Mouse (Mus musculus): ENCODE data around the gene Gm11733.
A peak's percentile ranks its signal among the peaks of the same experiment; 100 is the strongest.

Gene Gm11733

DNA sequence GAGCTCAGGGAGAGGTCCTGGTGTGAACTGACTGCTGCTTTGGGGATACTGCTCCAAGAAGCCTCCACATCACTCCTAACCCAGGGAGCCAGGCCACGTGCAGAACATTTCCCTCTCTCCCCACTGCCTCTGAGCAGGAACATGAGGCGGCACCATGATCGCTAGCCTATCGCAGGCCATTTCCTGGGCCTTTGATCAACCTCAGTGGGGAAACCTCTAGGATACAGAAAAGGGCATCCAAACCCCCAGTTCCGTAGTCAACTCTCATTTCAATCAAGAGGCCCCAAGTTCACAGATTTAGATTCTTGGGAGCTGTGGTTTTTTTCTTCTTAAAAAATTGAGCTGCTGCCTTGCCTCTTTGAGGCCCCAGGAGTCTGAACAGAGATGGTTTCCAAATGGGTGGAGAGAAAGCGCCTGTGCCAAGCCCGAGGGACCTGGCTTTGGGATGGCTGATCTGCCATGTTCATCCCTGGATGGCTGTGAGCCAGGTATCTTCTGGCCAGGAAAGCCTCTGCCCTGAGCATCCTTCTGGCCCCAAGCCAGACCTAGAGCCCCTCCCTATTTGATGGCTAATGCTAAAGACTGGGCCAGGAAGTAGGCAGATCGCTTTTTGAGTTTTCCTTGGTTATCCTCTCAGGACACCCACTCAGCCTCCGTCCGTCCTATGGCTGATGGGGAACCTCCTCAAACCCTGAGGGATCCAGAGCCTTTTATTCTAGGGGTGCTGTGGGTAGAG lies 5.7 kb upstream of the Gm11733 start:
- DNase-seq (ENCODE audit: low read depth, low spot score) = no peak

DNA sequence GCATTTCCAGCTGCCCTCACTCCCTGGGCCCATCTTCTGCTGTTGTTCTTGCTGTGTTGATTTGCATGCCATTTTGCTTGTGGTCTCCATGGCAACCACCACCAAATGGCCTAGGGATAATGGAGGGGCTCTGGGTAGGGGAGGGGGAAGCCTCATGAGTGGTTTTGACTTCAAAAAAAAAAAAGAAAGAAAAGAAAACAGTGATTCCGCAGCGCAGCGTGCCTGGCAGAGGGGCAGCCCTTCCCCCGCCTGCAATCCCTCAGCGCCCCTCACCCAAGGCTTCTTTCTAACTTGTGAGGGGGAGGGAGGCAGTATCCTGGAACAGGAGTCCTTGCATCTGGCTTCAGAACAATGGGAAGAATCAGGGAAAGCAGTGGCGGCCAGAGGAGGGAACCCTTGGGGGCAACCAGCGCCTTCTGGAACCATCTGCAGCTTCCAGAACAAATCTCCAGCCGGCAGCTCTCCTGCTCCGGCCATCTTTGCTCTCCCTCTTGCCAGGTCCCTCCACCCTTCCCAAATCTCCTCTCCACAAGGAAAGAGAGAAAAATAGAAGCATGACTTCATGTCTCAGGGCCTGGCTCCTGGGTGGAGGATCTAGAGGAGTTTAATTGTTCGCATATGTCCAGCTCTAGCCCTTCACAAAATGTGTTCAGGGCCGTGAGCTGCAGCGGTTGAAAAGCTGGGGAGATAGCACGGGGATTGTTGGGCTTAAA lies 5.0 kb upstream of the Gm11733 start:
- DNase-seq (ENCODE audit: low read depth, low spot score) = peak; percentile 43

DNA sequence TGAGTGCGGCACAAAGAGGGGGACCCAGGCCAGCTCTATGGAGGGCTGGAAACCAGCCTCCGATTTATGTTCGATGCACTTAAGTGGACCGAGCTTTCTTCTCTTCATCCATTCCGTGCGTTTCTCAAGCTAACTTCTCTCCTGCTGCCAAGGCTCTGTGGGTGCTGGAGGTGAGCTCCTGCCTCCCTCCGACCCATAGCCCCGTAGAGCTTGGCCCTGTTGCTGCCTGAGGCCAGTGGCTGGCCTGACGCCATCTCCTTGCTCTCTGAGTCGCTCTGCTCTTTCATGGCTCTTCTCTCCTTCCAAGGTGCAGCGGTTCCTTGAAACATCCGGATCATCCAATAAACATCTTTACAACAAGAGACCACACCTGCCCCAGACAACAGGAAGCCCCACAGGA lies 4.4 kb upstream of the Gm11733 start:
- no peak for DNase-seq (ENCODE audit: low read depth, low spot score)

DNA sequence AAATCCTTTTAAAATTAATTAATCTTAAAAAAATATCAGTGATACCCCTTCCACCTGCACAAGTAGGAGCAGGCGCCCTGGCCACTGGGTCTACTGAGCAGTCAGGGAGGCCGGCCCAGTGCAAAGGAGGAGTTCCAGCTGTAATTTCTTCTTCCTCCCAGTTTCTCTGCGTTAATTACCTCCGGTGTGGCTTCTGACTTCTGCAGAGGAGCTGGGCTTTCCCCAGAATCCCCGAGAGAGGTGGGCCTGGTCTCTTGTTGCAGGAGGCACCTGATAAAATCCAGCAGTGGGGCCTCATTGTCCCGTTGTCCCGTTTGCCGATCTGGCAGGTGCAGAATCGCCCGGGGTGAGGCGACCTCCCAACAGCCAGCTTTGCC lies 1.9 kb upstream of the Gm11733 start:
- no peak for DNase-seq (ENCODE audit: low read depth, low spot score)

DNA sequence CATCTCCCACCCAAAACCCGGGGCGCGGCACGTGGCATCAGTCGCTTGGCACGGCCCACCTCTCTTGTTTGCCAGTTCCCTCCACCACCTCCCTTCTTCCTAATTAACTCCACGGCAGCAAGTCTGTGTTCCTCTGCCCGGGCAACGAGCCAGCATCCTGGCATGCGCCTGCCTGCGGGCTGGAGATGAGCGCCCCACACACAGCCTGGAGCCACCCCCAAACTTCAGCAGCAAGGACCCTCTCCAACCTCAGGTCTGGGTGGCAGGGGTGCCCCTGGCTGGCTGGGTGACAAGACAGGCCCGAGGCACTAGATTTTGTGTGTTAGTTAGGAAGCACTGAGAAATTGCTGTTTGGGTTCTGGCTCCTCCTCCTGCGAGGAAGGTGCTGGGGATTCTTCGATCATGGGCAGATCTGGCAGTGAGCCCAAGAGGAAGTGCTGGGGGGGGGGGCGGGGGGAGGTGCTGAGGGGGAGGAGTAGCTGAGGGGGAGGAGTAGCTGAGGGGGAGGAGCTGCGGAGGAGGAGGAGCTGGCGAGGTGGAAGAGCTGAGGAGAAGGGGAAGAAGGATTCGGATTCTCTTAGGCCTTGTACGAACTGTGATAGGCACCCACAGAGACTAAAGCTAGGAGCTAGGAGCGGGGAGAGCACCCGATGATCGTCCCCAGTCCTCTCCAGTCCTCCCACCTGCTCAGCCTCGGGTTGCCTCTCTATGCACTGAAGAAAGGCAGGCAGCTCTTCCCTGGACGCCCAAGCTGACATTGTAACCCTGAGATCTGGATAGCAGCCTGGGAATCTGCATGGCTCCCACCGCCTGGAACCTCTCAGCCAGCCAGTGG lies 1.3 kb upstream of the Gm11733 start:
- DNase-seq (ENCODE audit: low read depth, low spot score) = peak; percentile 91

DNA sequence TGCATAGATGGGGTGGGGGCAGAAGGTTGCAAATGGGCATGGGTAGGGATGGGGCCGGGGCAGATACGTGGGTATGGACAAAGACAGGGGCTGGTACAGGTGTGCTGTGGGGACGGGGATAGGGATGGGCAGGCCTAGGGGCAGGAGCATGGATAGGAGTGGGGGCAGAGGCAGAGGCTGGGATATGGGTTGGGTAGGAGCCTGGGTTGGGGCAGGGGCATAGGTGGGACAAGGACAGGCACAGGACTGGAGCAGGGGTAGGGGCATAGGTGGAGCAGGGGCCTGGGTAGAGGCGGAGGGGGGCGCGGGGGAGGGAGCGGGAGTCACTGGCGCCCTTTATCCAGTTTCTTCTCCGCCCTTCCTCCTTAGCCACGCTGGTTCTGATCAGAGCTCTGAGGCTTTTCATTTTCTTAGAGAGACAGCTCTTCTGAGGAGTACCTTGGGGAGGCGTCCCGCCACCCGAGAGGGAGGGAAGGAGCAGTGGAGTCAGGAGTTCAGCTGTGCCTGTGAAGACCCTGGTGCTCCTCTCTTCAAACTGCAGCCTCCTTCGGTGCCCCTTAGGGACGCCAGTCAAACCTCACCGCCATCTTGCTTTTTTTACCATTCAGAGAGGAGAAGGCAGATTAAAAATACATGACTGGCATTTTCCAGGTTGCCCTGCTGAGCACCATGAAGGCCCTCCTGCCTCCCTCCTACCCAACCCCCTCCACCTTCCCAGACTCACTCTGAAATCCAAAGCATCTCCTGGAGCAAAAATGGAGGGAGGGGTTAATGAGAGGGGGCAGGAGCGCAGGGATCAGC lies 7.4 kb downstream of the Gm11733 start:
- no peak for DNase-seq (ENCODE audit: low read depth, low spot score)

DNA sequence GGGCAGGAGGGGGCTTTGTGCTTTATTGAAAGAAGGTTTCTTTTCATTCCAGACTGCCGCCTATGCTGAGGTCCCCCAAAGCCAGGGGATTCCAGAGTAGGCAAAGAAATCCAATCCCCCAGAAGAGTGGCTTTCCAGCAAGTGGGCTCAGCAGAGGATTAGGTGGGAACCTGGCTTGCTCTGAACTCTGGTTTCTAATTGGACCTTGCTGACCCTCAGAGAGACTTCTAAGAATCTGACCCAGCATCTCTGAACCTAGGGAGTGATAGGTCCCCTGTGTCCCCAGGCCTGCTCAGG lies 8.0 kb downstream of the Gm11733 start:
- DNase-seq (ENCODE audit: low read depth, low spot score) = no peak

DNA sequence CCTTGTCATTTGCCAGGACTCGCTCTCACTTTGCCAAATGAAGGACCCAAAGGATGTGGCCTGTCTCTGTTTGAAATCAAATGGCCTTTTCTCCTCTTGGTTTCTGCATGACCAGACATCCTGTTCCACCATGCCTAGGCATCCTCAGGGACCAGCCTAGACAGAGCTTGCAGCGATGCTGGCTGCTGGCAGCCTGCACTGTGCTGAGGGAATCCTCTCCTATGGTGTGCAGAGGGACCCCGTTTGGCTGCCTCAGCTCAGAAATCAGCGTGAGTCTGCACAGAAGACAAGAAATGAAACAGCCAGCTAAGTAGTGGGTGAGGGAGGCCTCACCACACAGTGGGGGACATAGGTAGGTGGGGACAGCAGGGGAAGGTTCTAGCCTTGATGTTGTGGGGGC lies 12.6 kb downstream of the Gm11733 start:
- DNase-seq (ENCODE audit: low read depth, low spot score) = no peak

DNA sequence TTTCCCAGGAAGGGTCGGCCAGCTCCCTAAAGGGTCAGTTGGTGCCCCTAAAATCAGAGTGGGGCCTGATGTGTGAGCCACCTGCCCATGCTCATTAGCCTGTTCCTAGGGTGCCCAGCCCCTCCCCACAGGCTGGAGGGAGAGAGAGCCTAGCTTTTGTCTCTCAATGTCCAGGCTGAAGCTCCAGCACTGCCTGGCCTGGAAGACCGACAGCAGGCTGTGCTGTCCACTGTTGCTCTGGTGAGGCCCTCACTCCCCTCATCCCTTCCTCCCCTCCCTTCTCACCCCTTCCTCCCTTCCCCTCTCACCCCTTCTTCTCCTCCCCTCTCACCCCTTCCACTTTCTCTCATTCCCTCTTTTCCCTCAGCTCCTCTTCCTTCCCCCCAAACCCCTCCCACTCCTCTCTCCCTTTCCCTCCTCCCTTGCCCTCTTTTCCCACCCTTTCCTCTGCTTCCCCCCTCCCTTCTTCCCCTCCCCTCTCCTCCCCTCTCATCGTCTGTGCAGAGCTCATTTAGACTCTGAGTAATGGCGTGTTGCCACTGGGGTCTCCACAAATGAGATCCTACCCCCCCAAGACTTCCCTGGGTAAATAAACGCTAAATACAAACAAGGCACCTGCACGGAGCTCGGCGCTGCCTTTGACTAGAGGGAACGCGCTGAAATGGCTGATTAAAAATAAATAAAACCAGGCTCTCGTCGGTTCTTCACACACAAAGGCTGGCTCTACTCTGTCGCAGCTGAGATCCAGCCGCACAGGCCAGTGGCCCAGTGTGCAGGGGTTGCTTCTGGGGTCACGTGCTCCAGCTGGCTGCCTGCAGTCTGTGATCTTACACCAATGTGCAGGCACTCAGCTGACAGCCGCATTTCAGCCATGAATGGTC lies 13.3 kb downstream of the Gm11733 start:
- DNase-seq (ENCODE audit: low read depth, low spot score) = no peak

DNA sequence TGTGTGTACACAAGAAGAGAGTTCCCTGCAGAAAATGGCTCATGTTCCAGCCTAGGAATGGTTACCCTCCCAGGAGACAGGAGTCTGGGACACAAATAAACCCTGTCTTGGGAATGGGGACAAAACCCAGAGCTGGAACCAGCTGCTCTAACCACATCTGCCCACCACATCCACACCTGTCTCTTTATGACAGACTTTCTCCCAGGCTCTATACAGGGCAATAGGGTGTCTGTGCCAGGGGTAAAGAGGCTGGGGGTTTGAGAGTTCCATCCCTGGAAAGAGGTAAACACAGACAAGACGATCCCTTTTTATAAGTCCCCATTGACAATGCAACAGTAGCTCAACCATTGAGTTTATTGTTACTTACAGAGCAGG lies 14.0 kb downstream of the Gm11733 start:
- no peak for DNase-seq (ENCODE audit: low read depth, low spot score)

DNA sequence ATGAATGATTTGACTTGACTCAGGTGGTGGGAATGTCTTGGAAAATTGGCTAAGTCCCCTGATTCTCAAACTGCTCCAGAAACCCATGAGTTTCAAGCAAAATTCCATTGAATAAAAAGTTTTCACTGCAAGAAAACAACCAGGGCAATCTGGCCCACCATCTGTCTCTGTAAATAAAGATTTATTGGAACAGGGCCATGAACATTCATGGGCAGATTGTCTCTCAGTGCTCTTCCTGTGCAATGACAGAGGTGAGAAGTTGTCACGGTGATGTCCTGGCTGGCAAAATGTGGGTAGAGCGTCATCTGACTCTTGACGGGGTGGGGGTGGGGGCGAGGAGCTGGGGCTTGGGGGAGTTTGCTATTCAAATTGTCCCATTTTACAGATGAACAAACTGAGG lies 24.8 kb downstream of the Gm11733 start:
- DNase-seq (ENCODE audit: low read depth, low spot score) = no peak

DNA sequence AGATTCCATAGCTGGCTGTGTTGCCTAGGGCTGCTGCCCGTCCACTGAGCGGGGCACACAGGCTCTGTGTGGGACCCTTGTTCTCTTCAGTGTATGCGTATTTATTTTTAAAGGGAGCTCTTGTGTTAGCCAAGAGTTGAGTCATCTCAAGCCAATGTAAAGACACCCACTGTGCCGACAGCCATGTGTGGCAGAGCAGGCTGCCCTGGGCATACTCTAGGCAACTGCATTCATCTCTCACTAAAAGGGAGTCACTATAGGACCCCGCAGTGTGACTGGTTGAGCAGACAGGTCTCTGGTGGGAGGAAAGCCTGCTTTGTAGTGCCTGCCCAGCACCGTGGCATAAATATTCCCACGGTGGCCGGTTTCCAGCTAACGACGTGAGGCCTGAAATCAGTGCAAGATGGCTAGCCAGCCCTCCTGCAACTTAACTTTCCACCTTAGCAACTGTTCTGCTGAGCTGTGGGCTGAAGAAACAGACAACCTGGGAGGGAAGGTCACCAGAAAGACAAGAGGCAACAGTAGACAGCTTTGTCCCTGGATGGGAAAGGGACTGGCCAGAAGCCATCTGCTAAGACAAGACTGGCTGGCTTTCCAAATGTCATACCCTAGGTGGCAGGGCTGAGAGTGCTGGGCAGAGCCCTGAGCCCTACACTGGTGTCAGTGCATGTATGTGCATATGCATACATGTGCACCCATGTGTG lies 31.7 kb downstream of the Gm11733 start:
- no peak for DNase-seq (ENCODE audit: low read depth, low spot score)

DNA sequence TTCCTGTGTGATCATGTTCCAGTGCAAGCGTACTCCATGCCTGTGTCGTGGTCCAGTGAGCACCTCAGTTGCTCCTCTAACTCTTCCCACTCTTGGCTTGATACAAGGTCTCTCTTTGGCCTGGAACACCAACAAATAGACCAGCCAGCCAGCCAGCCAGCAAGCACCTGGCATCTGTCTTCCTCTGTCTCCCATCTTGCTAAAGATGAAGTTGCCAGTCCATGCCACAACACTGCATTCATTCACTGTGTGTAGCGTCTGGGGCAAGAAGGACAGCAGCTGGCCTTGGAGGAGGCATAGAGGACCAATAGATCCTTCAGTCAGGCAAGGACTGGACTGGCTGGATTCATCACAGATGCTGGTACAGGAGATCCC lies 32.2 kb downstream of the Gm11733 start:
- no peak for DNase-seq (ENCODE audit: low read depth, low spot score)

DNA sequence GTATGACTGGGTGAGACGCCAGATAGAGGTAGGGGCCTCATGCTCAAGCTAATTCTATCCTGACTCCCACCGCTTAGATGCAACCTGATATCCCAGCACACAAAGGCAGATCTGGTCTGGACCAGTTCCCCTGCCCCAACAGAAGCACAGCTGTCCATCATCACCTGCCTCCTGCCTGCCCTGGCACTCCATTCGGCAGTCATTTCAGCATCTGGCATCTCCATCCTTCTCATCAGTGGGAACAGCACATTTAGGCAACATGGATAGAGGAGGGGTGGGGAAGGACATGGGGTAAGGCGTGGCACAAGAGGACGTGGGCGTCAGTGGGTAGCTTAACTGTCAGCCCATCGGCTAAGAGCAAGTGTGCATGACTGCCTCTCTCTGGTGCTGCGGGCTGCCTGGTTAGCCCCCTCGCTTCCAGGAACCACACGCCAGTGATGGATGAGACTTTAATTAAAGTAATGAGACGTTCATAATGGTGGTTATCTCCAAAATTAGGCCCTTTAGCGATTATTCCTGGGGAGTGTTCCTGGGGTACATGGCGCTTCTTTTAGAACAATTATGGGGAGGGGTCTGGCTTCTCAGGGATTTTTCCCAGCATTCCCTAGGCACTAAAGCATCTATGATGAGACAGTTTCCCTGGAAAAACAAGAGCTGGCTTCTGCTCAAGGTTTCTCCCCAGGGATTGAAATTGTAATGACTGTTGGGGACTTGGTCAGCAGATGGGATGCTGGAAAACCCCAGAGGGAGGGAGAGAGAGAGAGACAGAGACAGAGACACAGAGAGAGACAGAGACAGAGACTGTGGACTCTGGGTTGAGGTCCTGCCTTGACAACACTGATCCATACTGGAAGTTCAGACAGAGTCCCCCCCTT lies 38.0 kb downstream of the Gm11733 start:
- no peak for DNase-seq (ENCODE audit: low read depth, low spot score)

DNA sequence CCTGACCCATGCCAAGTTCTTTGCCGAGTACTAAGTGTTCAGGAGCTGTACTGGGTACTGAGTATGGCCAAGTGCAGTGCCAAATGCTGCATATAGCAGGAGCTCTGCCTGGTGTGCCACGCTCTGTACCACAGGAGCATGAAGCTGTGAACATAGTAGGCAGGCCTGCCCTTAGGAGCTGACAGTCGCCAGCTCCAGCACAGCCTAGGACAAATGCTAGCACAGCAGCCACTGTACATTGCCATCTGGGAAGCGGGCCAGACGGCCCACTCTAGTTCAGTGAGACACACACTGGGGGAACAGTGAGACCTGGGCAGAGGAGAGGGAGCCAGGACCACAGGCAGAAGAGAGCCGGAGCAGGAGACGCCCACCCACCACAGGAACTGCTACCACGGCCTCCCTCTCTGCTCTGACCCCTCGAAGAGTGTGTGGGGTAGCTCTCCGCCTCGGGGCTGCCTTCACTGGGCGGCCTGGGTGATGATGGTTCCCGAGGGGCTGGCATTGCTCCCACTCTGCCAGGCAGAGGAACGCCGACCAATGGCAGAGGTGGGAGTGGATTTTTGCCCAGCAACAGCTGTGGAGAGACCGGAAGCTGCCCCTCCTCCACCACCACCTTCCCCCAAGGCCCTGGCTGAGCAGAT lies 38.8 kb downstream of the Gm11733 start:
- peak; percentile 80 for DNase-seq (ENCODE audit: low read depth, low spot score)

DNA sequence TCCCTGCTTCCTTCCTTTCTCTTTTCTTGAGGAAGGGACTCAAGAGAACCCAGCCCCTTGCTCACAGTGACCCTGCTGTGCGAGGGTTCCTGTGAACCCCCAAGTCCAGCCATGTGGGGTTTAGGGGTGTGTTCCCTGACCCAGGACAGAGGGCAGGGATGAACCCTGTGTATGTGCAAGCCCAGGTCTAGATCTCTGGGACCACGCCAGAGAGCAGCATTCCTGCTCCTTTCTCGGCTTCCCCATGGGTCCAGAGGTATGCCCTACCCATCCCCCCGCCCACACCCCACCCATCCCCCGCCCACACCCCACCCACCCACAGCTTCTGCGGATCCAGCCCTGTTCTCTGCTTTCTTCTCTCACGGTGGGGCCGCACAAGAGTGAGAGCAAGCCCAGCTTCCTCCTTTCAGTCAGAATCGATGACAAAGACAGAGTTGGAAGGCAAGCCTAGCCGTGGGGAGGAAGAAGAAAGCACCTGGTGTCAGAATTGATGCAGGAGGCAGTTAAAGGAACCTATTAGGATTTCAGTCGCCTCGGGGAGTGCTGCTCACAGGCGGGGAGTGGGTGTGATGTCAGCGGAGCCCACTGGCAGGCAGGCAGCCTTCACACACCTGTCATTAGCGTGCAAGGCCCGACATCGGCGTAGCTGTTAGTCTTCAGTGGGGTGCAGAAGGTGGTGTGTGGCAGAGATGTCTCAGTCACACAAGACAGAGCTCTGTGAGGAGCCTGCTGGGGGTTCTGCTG lies 41.6 kb downstream of the Gm11733 start:
- DNase-seq (ENCODE audit: low read depth, low spot score) = no peak

DNA sequence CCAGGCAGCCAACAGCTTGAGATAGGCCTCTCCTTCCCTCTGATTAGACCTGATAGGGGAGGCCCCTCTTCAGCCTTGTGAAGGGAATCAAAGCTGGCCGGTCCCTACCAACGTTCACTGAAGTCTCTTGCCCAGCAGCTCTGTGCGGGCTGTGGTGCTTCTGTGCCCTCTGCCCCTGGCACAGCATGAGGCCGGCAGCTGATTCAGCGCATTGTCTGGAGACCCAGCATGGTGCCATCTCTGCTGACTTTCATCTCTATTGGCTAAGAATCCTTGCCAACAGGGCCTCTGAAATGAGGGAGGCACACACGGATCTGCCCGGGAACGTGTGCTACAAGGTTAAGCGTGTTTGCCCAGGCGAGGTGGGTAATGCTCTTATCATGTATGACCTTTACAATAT lies 48.2 kb downstream of the Gm11733 start:
- no peak for DNase-seq (ENCODE audit: low read depth, low spot score)

DNA sequence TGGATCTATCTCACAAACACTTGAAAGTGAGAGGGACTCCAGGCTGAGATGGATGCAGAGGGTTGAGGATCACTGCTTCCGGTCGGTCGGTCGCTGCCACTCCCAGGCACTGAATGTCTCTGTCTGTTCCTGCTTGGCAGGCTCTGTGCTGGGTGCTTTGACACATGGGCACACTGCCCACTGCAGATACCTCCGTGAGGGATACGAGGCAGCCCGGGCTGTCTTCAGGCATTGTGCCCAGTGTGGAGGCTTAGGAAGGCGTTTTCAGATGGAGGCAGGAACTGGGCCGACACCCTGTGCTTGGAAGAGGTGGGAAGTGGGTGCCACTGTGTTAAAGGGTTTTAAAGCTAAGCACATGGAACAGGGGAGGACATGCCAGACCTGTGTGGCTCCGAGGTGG lies 50.7 kb downstream of the Gm11733 start:
- peak; percentile 71 for DNase-seq (ENCODE audit: low read depth, low spot score)
